Mouse (Mus musculus) ES-E14 (cell line): ENCODE measurements around the gene Faim. TPM values are rescaled to one million over a fixed set of nuclear protein-coding genes. Genes with fewer than 3 reads are reported as not detected.

Experiments
- DNase-seq: peaks from one replicate; pipeline ENCODE4 v3.0.0-alpha.2; 2013; ENCODE audit warnings: low read depth, low spot score
- H3K27ac ChIP-seq: 2 replicates; pipeline ENCODE4 v1.5.1; 2012; ENCODE audit warnings: low read depth, mild to moderate bottlenecking, low read length, moderate library complexity, mixed read lengths; ENCODE audit not compliant: poor library complexity, insufficient read depth, severe bottlenecking
- H3K36me3 ChIP-seq: 2 replicates; pipeline ENCODE4 v1.6.1; 2012; ENCODE audit warnings: mild to moderate bottlenecking, low read length, moderate library complexity, mixed read lengths; ENCODE audit not compliant: control insufficient read depth, poor library complexity, insufficient read depth, severe bottlenecking
- H3K4me1 ChIP-seq, 2 experiments: fragments of 150-350 bp in 1 of 2; sonication (generic) in 1 of 2; 2 replicates each; pipeline ENCODE4 v1.6.1; 2012; ENCODE audit warnings: low read length in 2 of 2, mild to moderate bottlenecking in 1 of 2, mixed read lengths in 1 of 2; ENCODE audit not compliant: control insufficient read depth in 2 of 2, insufficient read depth in 2 of 2, poor library complexity in 1 of 2
- H3K4me3 ChIP-seq, 2 experiments: fragments of 150-350 bp in 1 of 2; sonication (generic) in 1 of 2; 2 replicates each; pipeline ENCODE4 v1.5.1; 2012; ENCODE audit warnings: low read length in 2 of 2, low read depth in 1 of 2, mild to moderate bottlenecking in 1 of 2, mixed read lengths in 1 of 2; ENCODE audit not compliant: insufficient read depth in 1 of 2, poor library complexity in 1 of 2, severe bottlenecking in 1 of 2
- H3K9ac ChIP-seq: 2 replicates; pipeline ENCODE4 v1.6.1; 2012; ENCODE audit warnings: low read depth, mild to moderate bottlenecking, low read length, mixed read lengths; ENCODE audit not compliant: poor library complexity, insufficient read depth, severe bottlenecking
- H3K9me3 ChIP-seq: fragments of 150-350 bp; sonication (generic); 2 replicates; pipeline ENCODE4 v1.6.1; 2012; ENCODE audit warnings: low read depth, mild to moderate bottlenecking, low read length; ENCODE audit not compliant: control insufficient read depth, insufficient read depth
- CHD2 ChIP-seq: IDR thresholded peaks from 2 replicates; pipeline ENCODE4 v1.6.1; 2014; ENCODE audit warnings: mild to moderate bottlenecking, low read depth, low read length, inconsistent platforms
- HCFC1 ChIP-seq: IDR thresholded peaks from 2 replicates; pipeline ENCODE4 v1.6.1; 2012; ENCODE audit warnings: low read length, inconsistent platforms, borderline replicate concordance; ENCODE audit not compliant: insufficient read depth
- MAFK ChIP-seq: IDR thresholded peaks from 2 replicates; pipeline ENCODE4 v1.6.1; 2014; ENCODE audit warnings: mild to moderate bottlenecking, low read depth, low read length, inconsistent platforms; ENCODE audit not compliant: insufficient read depth
- ZC3H11A ChIP-seq: IDR thresholded peaks from 2 replicates; pipeline ENCODE4 v1.6.1; 2012; ENCODE audit warnings: low read depth, mild to moderate bottlenecking, inconsistent platforms, low read length, borderline replicate concordance
- ZNF384 ChIP-seq: IDR thresholded peaks from 2 replicates; pipeline ENCODE4 v1.6.1; 2012; ENCODE audit warnings: low read depth, low read length, inconsistent platforms
- in situ Hi-C, 2 experiments: fragments of 600-800 bp; cut with MboI; formaldehyde crosslinking; loops; one replicate each; pipeline ENCODE4 v1.15.1; 2025; ENCODE audit warnings: low sequenced_read_pairs in 2 of 2, inconsistent platforms in 1 of 2; ENCODE audit not compliant: unreplicated experiment in 2 of 2
- total RNA-seq: library from RNA; depleted of rRNA; stranded (reverse); fragments of 300-350 nt; gene quantifications from 2 replicates; pipeline ENCODE4 v1.2.3, GENCODE M21; 2012

The Faim gene
- total RNA-seq, 1 experiment, result 30.9 TPM

DNA sequence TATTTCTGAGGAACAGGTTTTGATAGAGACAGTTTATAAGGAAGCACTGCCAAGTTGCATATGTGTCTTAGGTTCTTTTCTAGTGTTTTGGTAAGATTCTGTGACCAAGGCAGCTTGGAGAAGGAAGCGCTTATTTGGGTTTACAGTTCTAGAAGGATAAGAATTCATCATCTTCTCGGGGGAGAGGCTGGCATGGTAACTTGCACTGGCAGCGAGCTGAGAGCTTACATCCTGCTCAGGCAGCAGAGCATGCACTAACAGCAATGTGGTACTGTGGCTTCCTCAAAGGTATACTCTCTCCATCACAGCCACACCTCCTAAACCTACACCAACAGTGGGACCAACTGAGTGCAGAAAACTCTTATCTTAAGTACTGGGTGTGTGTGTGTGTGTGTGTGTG lies 30.6 kb downstream of the Faim start:
- no peak overlapping the region for H3K9ac ChIP-seq
- no peak for DNase-seq
- no peak overlapping the region for H3K27ac ChIP-seq
- TF ChIP-seq CHD2 (no peak), HCFC1 (no peak)
- no peaks in the 10 kb centered on the region for H3K9me3 ChIP-seq
- H3K4me1 ChIP-seq, result peaks cover 0 to 5% of the 10 kb centered on the region in 2 experiments; a peak in 1 of 4 replicates
- no peak overlapping the region for H3K4me3 ChIP-seq
- H3K36me3 ChIP-seq, result no peaks in the 10 kb centered on the region
- in situ Hi-C loops, result no loop called here

DNA sequence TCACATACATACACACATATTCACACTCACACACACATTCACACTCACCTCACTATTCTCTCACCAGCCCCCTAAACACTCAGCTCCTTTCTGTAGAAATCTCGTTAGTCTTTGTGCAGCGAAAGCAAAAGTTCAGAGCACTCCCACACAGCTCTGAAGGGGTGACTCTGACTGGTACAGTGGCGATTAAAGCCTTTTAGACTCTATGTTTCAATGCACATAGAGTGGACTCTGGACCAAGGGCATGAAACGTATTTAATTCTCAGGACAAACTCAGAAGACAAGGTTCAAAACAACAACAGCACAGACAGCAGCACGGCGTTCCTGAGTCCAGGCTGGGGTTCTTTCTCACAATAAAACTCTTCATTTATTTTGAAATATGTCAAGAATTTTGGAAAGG lies 31.5 kb downstream of the Faim start:
- no peak overlapping the region for H3K4me3 ChIP-seq
- no peaks in the 10 kb centered on the region for H3K9me3 ChIP-seq
- no peak overlapping the region for H3K9ac ChIP-seq
- no peak for TF ChIP-seq HCFC1
- no peak for TF ChIP-seq ZC3H11A
- TF ChIP-seq ZNF384, result no peak
- no peaks in the 10 kb centered on the region for H3K36me3 ChIP-seq
- DNase-seq, result no peak
- no peak overlapping the region for H3K27ac ChIP-seq
- in situ Hi-C loops, result no loop called here
- H3K4me1 ChIP-seq, result peaks cover 0 to 5% of the 10 kb centered on the region in 2 experiments; a peak in 1 of 4 replicates

DNA sequence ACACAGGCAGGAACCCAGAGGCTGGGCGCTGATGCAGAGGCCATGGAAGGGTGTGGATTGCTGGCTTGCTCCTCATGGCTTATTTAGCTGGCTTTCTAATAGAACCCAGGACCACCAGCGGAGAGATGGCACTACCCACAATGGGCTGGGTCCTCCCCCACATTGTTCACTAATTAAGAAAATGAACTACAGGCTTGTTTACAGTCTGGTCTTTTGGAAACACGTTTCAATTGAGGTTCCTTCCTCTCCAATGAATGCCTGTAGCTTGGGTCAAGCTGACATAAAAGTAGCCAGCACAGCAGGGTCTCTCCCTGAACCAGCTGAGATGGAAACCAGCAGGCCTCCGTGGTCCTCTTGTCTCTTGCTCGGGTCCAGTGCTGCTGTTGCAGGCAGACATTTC lies 35.0 kb downstream of the Faim start:
- Histone ChIP-seq H3K9ac (no peak overlapping the region), H3K9me3 (no peaks in the 10 kb centered on the region), H3K4me1 (peaks cover 0 to 5% of the 10 kb centered on the region in 2 experiments; a peak in 1 of 4 replicates), H3K4me3 (no peak overlapping the region), H3K36me3 (no peaks in the 10 kb centered on the region), H3K27ac (no peak overlapping the region)
- in situ Hi-C loops, result no loop called here
- DNase-seq, result no peak
- no peak for TF ChIP-seq HCFC1
- no peak for TF ChIP-seq ZNF384
- TF ChIP-seq ZC3H11A, result no peak
- TF ChIP-seq CHD2, result no peak

DNA sequence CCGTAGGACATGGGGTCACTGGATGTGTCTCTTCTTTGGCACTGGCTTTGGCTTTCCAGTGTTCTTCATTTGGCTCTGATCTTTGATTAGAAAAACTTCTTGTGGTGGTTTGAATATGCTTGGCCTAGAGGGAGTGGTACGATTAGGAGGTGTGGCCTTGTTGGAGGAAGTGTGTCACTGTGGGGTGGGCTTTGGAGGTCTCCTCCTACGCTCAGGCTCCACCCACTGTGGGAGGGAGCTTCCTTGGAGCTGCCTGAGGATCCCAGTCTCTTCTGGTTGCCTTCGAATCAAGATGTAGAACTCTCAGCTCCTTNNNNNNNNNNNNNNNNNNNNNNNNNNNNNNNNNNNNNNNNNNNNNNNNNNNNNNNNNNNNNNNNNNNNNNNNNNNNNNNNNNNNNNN lies 35.6 kb downstream of the Faim start:
- no peak overlapping the region for H3K4me3 ChIP-seq
- H3K9ac ChIP-seq, result no peak overlapping the region
- no peak overlapping the region for H3K27ac ChIP-seq
- H3K4me1 ChIP-seq, result peaks cover 0 to 5% of the 10 kb centered on the region in 2 experiments; a peak in 1 of 4 replicates
- no peaks in the 10 kb centered on the region for H3K9me3 ChIP-seq
- DNase-seq, result peak; percentile 37
- in situ Hi-C loops, result no loop called here
- no peaks in the 10 kb centered on the region for H3K36me3 ChIP-seq
- no peak for TF ChIP-seq CHD2
- TF ChIP-seq MAFK, result no peak

DNA sequence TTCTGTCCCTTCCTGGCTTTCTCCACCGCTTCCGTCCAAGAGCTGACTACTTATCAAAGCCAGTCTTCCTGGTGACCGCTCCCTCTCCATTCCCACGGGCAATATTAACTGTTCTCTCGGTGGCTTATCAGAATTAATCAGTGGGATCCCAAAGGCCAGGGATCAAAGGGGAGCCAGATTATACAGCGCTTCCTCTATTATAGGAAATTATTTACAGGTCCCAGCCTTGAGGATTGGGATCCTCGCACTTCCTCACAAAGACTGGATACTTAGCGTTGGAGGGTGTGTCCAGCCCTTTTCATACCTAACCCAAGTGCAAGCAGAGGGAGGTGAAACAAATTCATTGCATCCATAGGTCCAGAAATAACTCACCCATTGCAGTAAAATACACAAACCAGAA lies 45.9 kb downstream of the Faim start:
- H3K9ac ChIP-seq, result no peak overlapping the region
- in situ Hi-C loops, result no loop called here
- TF ChIP-seq MAFK (no peak), HCFC1 (no peak), CHD2 (no peak), ZC3H11A (no peak), ZNF384 (no peak)

More for the DNA sequence above, 45.9 kb downstream of the Faim start:
- Histone ChIP-seq H3K27ac (no peak overlapping the region), H3K4me3 (no peak overlapping the region), H3K4me1 (peaks cover 0 to 8% of the 10 kb centered on the region in 2 experiments; a peak in 1 of 4 replicates), H3K36me3 (no peaks in the 10 kb centered on the region), H3K9me3 (no peaks in the 10 kb centered on the region)
- DNase-seq, result no peak
